Mouse (Mus musculus) midbrain, embryonic 14.5 days (tissue): ENCODE results near the gene Mpg. TPM values are rescaled to one million over a fixed set of nuclear protein-coding genes. Genes with fewer than 3 reads are reported as not detected.
A peak's percentile ranks its signal among the peaks of the same experiment; 100 is the strongest.

Experiments
- ATAC-seq: fragments of 200-750 bp; cut with Nextera tagmentation; 2 replicates; pipeline ENCODE4 v1.8.0; 2017; ENCODE audit warnings: moderate number of reproducible peaks, moderate library complexity; ENCODE audit not compliant: low FRiP score, low TSS enrichment
- DNase-seq: peaks from one replicate; pipeline ENCODE4 v3.0.0-alpha.2; 2015
- H3K27ac ChIP-seq: fragments of 300-500 bp; sonication (generic); replicated peaks from 2 replicates; pipeline ENCODE4 v1.5.1; 2014; ENCODE audit warnings: mild to moderate bottlenecking, low read depth, low read length, moderate library complexity
- H3K27me3 ChIP-seq: fragments of 300-500 bp; sonication (generic); 2 replicates; pipeline ENCODE4 v1.6.1; 2014; ENCODE audit warnings: low read length, control low read depth, mixed read lengths; ENCODE audit not compliant: control insufficient read depth, insufficient read depth
- H3K36me3 ChIP-seq: fragments of 300-500 bp; sonication (generic); 2 replicates; pipeline ENCODE4 v1.6.1; 2014; ENCODE audit warnings: low read length, control low read depth; ENCODE audit not compliant: control insufficient read depth, insufficient read depth
- H3K4me1 ChIP-seq: fragments of 300-500 bp; sonication (generic); 2 replicates; pipeline ENCODE4 v1.6.1; 2014; ENCODE audit warnings: mild to moderate bottlenecking, antibody characterized with exemption, low read length, control low read depth; ENCODE audit not compliant: control insufficient read depth, insufficient read depth
- H3K4me2 ChIP-seq: fragments of 300-500 bp; sonication (generic); 2 replicates; pipeline ENCODE4 v1.6.1; 2014; ENCODE audit warnings: mild to moderate bottlenecking, low read length, moderate library complexity
- H3K4me3 ChIP-seq: fragments of 300-500 bp; sonication (generic); replicated peaks from 2 replicates; pipeline ENCODE4 v1.5.1; 2014; ENCODE audit warnings: low read depth, low read length
- H3K9ac ChIP-seq: fragments of 300-500 bp; sonication (generic); replicated peaks from 2 replicates; pipeline ENCODE4 v1.6.1; 2014; ENCODE audit warnings: mild to moderate bottlenecking, low read length, moderate library complexity
- H3K9me3 ChIP-seq: fragments of 300-500 bp; sonication (generic); 2 replicates; pipeline ENCODE4 v1.6.1; 2016; ENCODE audit warnings: low read length, control low read depth, mixed read lengths; ENCODE audit not compliant: control insufficient read depth
- WGBS: fragments of 180-500 bp; shearing (Covaris S2); extraction: QIAGEN DNeasy Blood & Tissue Kit; methylation state at CpG from one replicate; pipeline ENCODE4 v1.1.7; 2014; 5-methylcytosine and 5-hydroxymethylcytosine counted together
- polyA plus RNA-seq: library from polyadenylated mRNA; unstranded; fragments of >200 nt; fragmentation: Nextera tagmentation; extraction: Ambion mirVana; gene quantifications from 2 replicates; pipeline ENCODE4 v1.2.1, GENCODE M21; 2014

Mpg gene
- polyA plus RNA-seq, 1 experiment from 2014 or later: 37.4 TPM

- H3K4me3 ChIP-seq: no peak overlapping the region
- no peak overlapping the region for H3K27ac ChIP-seq
- 94% methylated on average over 1 of the region's 1 CpGs for WGBS
- H3K27me3 ChIP-seq: no peaks in the 10 kb centered on the region
- H3K4me2 ChIP-seq: no peak overlapping the region
- H3K36me3 ChIP-seq: peaks cover 54% of the 10 kb centered on the region
- H3K4me1 ChIP-seq: no peaks in the 10 kb centered on the region
- H3K9ac ChIP-seq: no peak overlapping the region
- no peak for DNase-seq
- ATAC-seq: no peak
- no peaks in the 10 kb centered on the region for H3K9me3 ChIP-seq
Observed at GRCm38 (mm10) chr11:32253121-32253520, 26.8 kb downstream of the Mpg start.

- no peak overlapping the region for H3K4me3 ChIP-seq
- WGBS: 100% methylated on average over 1 of the region's 1 CpGs
- H3K9me3 ChIP-seq: no peaks in the 10 kb centered on the region
- ATAC-seq: no peak
- H3K27ac ChIP-seq: no peak overlapping the region
- no peak overlapping the region for H3K9ac ChIP-seq
- no peaks in the 10 kb centered on the region for H3K4me1 ChIP-seq
- no peaks in the 10 kb centered on the region for H3K27me3 ChIP-seq
- peaks cover 42% of the 10 kb centered on the region for H3K36me3 ChIP-seq
- DNase-seq: no peak
- H3K4me2 ChIP-seq: no peak overlapping the region
Observed at GRCm38 (mm10) chr11:32256146-32256545, 29.8 kb downstream of the Mpg start.

GRCm38 (mm10) chr11:32256566-32256965 is 30.3 kb downstream of the Mpg start:
- peaks cover 38% of the 10 kb centered on the region for H3K36me3 ChIP-seq
- ATAC-seq (no peak), DNase-seq (no peak)
- no peak overlapping the region for H3K4me3 ChIP-seq
- H3K9ac ChIP-seq: no peak overlapping the region
- H3K4me1 ChIP-seq: no peaks in the 10 kb centered on the region
- H3K4me2 ChIP-seq: no peak overlapping the region
- no peak overlapping the region for H3K27ac ChIP-seq
- H3K27me3 ChIP-seq: no peaks in the 10 kb centered on the region
- no peaks in the 10 kb centered on the region for H3K9me3 ChIP-seq
- 95% methylated on average over 3 of the region's 3 CpGs for WGBS

- no peaks in the 10 kb centered on the region for H3K27me3 ChIP-seq
- 93% methylated on average over 10 of the region's 10 CpGs for WGBS
- H3K4me2 ChIP-seq: no peak overlapping the region
- H3K4me3 ChIP-seq: no peak overlapping the region
- H3K9me3 ChIP-seq: no peaks in the 10 kb centered on the region
- peaks cover 4% of the 10 kb centered on the region; the same call in 1 of the 2 replicates for H3K4me1 ChIP-seq
- peaks cover 16% of the 10 kb centered on the region for H3K36me3 ChIP-seq
- H3K9ac ChIP-seq: no peak overlapping the region
- DNase-seq (no peak), ATAC-seq (no peak)
- no peak overlapping the region for H3K27ac ChIP-seq
Observed at GRCm38 (mm10) chr11:32262674-32263415, 36.5 kb downstream of the Mpg start.

- ATAC-seq (no peak), DNase-seq (no peak)
- Histone ChIP-seq H3K36me3 (peaks cover 16% of the 10 kb centered on the region), H3K9me3 (no peaks in the 10 kb centered on the region), H3K27ac (no peak overlapping the region), H3K4me1 (peaks cover 7% of the 10 kb centered on the region; the same call in 1 of the 2 replicates), H3K27me3 (no peaks in the 10 kb centered on the region), H3K9ac (no peak overlapping the region), H3K4me2 (no peak overlapping the region), H3K4me3 (no peak overlapping the region)
- 97% methylated on average over 3 of the region's 3 CpGs for WGBS
Observed at GRCm38 (mm10) chr11:32265117-32265738, 38.9 kb downstream of the Mpg start.

- H3K9ac ChIP-seq: no peak overlapping the region
- no peaks in the 10 kb centered on the region for H3K27me3 ChIP-seq
- no peak for DNase-seq
- H3K4me2 ChIP-seq: no peak overlapping the region
- no peak for ATAC-seq
- H3K4me1 ChIP-seq: peaks cover 7% of the 10 kb centered on the region; the same call in 1 of the 2 replicates
- no peaks in the 10 kb centered on the region for H3K9me3 ChIP-seq
- H3K4me3 ChIP-seq: no peak overlapping the region
- WGBS: 91% methylated on average over 6 of the region's 6 CpGs
- H3K27ac ChIP-seq: no peak overlapping the region
- peaks cover 9% of the 10 kb centered on the region for H3K36me3 ChIP-seq
Observed at GRCm38 (mm10) chr11:32266194-32266593, 39.9 kb downstream of the Mpg start.

GRCm38 (mm10) chr11:32266776-32267175 is 40.5 kb downstream of the Mpg start:
- ATAC-seq (no peak), DNase-seq (peak; percentile 30)
- Histone ChIP-seq H3K36me3 (peaks cover 6% of the 10 kb centered on the region; the same call in 1 of the 2 replicates), H3K4me3 (peak overlapping the region; percentile 91), H3K27me3 (no peaks in the 10 kb centered on the region), H3K9me3 (no peaks in the 10 kb centered on the region), H3K4me1 (peaks cover 7% of the 10 kb centered on the region; the same call in 1 of the 2 replicates), H3K9ac (peak overlapping the region; percentile 95), H3K27ac (peak overlapping the region; percentile 97), H3K4me2 (peak overlapping the region; percentile 65)
- 30% methylated on average over 6 of the region's 6 CpGs for WGBS

- under 1% methylated on average over 54 of the region's 54 CpGs for WGBS
- Histone ChIP-seq H3K4me2 (peak within 1 kb of the TSS; percentile 65), H3K9me3 (no peaks in the 10 kb centered on the region), H3K9ac (peak within 1 kb of the TSS; percentile 95), H3K4me3 (peak within 1 kb of the TSS; percentile 91), H3K4me1 (peaks cover 7% of the 10 kb centered on the region; the same call in 1 of the 2 replicates), H3K27ac (peak within 1 kb of the TSS; percentile 97), H3K27me3 (no peaks in the 10 kb centered on the region), H3K36me3 (0 out of 2 replicates have a peak, but pooled peaks cover 5% of the 10 kb centered on the region)
- peak; percentile 98 for ATAC-seq
- DNase-seq: peak; percentile 99
Observed at GRCm38 (mm10) chr11:32267188-32267884, 41.0 kb downstream of the Mpg start, which contains the start of gene Nprl3. Gene Nprl3 (minus strand): TSS chr11:32267707.
